Mouse (Mus musculus) olfactory bulb, adult 2 months (tissue): ENCODE measurements around the gene Prdm16.

ENCODE experiments used
- CTCF ChIP-seq: fragments of 200-500 bp; IDR thresholded peaks from 2 replicates; pipeline ENCODE4 v1.5.1; 2012; ENCODE audit warnings: low read depth, mild to moderate bottlenecking, low read length, moderate library complexity; ENCODE audit not compliant: insufficient read depth
- POLR2A ChIP-seq: fragments of 200-500 bp; IDR thresholded peaks from 2 replicates; pipeline ENCODE4 v1.6.1; 2012; ENCODE audit warnings: mild to moderate bottlenecking, low read depth, low read length, moderate library complexity; ENCODE audit not compliant: insufficient read depth

GRCm38 (mm10) chr4:154419766-154420165 lies 216.9 kb downstream of the Prdm16 start:
- TF ChIP-seq CTCF (no peak), POLR2A (no peak)
